Mouse (Mus musculus) midbrain, embryonic 16.5 days (tissue): Measurements from ENCODE around the gene Gm45521. TPM values are rescaled to one million over a fixed set of nuclear protein-coding genes. Genes with fewer than 3 reads are reported as not detected.

ENCODE experiments used
- ATAC-seq: fragments of 200-750 bp; cut with Nextera tagmentation; 2 replicates; pipeline ENCODE4 v1.8.0; 2017; ENCODE audit warnings: moderate TSS enrichment
- H3K27ac ChIP-seq: fragments of 300-500 bp; sonication (generic); 2 replicates; pipeline ENCODE4 v1.5.1; 2014; ENCODE audit warnings: mild to moderate bottlenecking, low read length, mixed read lengths
- H3K27me3 ChIP-seq: fragments of 300-500 bp; sonication (generic); 2 replicates; pipeline ENCODE4 v1.6.1; 2014; ENCODE audit warnings: low read depth, low read length, mixed read lengths; ENCODE audit not compliant: control insufficient read depth, insufficient read depth
- H3K36me3 ChIP-seq: fragments of 300-500 bp; sonication (generic); 2 replicates; pipeline ENCODE4 v1.6.1; 2014; ENCODE audit warnings: mild to moderate bottlenecking, low read length, moderate library complexity, mixed read lengths; ENCODE audit not compliant: control insufficient read depth, insufficient read depth
- H3K4me1 ChIP-seq: fragments of 300-500 bp; sonication (generic); 2 replicates; pipeline ENCODE4 v1.6.1; 2014; ENCODE audit warnings: mild to moderate bottlenecking, low read length, mixed read lengths; ENCODE audit not compliant: control insufficient read depth, insufficient read depth
- H3K4me2 ChIP-seq: fragments of 300-500 bp; sonication (generic); 2 replicates; pipeline ENCODE4 v1.6.1; 2014; ENCODE audit warnings: mild to moderate bottlenecking, low read length, mixed read lengths
- H3K4me3 ChIP-seq: fragments of 300-500 bp; sonication (generic); 2 replicates; pipeline ENCODE4 v1.5.1; 2014; ENCODE audit warnings: low read depth, mild to moderate bottlenecking, low read length, moderate library complexity, mixed read lengths
- H3K9ac ChIP-seq: fragments of 300-500 bp; sonication (generic); 2 replicates; pipeline ENCODE4 v1.6.1; 2014; ENCODE audit warnings: low read depth, low read length, mixed read lengths
- H3K9me3 ChIP-seq: fragments of 300-500 bp; sonication (generic); replicated peaks from 2 replicates; pipeline ENCODE4 v1.6.1; 2014; ENCODE audit warnings: mild to moderate bottlenecking, low read length, mixed read lengths; ENCODE audit not compliant: control insufficient read depth, poor library complexity, severe bottlenecking
- WGBS: fragments of 180-500 bp; shearing (Covaris S2); extraction: QIAGEN DNeasy Blood & Tissue Kit; methylation state at CpG from one replicate; pipeline ENCODE4 v1.1.7; 2014; 5-methylcytosine and 5-hydroxymethylcytosine counted together
- polyA plus RNA-seq: library from polyadenylated mRNA; unstranded; fragments of >200 nt; fragmentation: Nextera tagmentation; extraction: Ambion mirVana; gene quantifications from 2 replicates; pipeline ENCODE4 v1.2.1, GENCODE M21; 2015

Gene Gm45521
- polyA plus RNA-seq, 1 experiment from 2014 or later: 0.48 TPM

DNA sequence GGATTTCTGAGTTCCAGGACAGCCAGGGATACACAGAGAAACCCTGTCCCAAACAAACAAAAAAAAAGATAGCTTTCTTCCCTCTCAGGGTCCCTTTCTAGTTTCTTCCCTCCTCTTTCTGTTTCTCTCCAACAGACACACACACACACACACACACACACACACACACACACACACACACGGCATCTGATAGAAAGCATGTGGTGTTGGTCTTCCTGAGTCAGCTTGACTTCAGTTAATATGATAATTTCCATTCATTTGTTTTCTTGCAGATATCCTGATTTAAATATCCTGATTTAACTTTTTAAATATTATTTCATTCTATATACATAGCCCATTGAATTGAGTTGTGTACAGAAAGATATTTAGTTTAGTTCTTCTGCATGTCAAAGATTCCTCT lies 28.7 kb upstream of the Gm45521 start:
- peaks cover 47% of the 10 kb centered on the region for H3K36me3 ChIP-seq
- no peaks in the 10 kb centered on the region for H3K4me1 ChIP-seq
- ATAC-seq: no peak
- no peak overlapping the region for H3K9ac ChIP-seq
- H3K27ac ChIP-seq: no peak overlapping the region
- H3K4me2 ChIP-seq: no peak overlapping the region
- H3K27me3 ChIP-seq: no peaks in the 10 kb centered on the region
- no peak overlapping the region for H3K4me3 ChIP-seq
- WGBS: 87% methylated on average over 1 of the region's 1 CpGs
- no peaks in the 10 kb centered on the region for H3K9me3 ChIP-seq

DNA sequence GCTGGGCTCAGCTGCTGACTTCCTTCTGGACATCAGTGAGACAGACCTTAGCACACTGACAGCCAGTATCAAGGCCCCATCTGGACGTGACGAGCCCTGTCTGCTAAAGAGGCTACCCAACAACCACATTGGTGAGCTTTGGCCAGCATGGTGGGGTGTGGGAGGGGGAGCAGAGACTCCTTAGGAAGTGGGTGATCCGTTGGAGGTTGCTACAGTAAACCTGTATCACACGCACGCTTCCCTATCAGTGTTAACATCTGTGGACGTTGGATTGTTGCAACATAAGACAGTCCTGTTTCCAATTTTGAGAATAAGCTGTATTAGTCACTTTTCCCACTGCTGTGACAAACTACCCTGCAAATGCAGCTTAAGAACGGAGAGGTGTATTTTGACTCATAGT lies 28.1 kb upstream of the Gm45521 start:
- Histone ChIP-seq H3K27ac (no peak overlapping the region), H3K9me3 (no peaks in the 10 kb centered on the region), H3K27me3 (no peaks in the 10 kb centered on the region), H3K4me1 (no peaks in the 10 kb centered on the region), H3K4me2 (no peak overlapping the region), H3K4me3 (no peak overlapping the region), H3K36me3 (peaks cover 50% of the 10 kb centered on the region), H3K9ac (no peak overlapping the region)
- no peak for ATAC-seq
- 89% methylated on average over 7 of the region's 7 CpGs for WGBS

DNA sequence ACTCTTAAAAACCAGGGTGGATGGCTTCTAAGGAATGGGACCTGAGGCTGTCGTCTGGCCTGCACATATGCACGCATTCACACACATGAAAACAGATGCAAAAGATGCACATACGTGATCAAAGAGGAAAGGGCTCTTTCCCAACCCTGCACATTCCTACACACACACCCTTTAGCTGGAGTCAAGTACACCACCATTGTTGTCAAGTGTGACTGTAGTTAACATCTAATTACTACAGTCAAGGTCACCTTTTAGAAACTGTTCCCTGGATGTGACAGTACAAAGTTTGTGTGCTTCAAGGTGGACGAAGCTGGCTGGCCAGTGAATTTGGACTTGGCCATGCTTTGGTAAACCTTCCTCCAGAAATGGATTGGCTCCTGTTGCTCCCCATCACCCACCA lies 24.9 kb upstream of the Gm45521 start:
- no peak overlapping the region for H3K4me3 ChIP-seq
- H3K4me1 ChIP-seq: no peaks in the 10 kb centered on the region
- H3K27ac ChIP-seq: no peak overlapping the region
- no peaks in the 10 kb centered on the region for H3K9me3 ChIP-seq
- H3K4me2 ChIP-seq: no peak overlapping the region
- 99% methylated on average over 4 of the region's 4 CpGs for WGBS
- no peaks in the 10 kb centered on the region for H3K27me3 ChIP-seq
- H3K9ac ChIP-seq: no peak overlapping the region
- H3K36me3 ChIP-seq: peaks cover 54% of the 10 kb centered on the region
- no peak for ATAC-seq

DNA sequence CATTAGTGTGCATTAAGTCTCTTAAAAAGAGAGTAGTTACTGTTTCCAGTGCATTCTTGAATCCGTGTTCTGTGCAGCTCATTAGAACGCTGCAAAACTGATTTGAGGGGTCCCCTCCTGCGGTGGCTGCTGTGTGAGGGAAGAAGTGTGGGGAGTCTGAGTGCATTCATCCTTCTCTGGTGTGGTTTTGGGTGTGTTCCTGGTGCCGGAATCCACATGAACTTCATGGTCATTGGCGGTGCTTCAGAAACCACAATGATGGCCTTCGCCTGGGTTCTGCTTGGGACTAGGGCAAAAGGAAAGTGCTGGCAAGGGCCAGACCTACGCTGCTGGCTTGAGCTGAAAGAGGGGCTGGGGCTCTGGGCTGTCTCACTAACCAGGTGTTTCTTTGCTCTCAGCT lies 22.9 kb upstream of the Gm45521 start:
- H3K9me3 ChIP-seq: no peaks in the 10 kb centered on the region
- no peaks in the 10 kb centered on the region for H3K27me3 ChIP-seq
- no peak overlapping the region for H3K27ac ChIP-seq
- no peak overlapping the region for H3K9ac ChIP-seq
- ATAC-seq: no peak
- H3K36me3 ChIP-seq: peaks cover 45% of the 10 kb centered on the region
- WGBS: 95% methylated on average over 7 of the region's 7 CpGs
- no peak overlapping the region for H3K4me2 ChIP-seq
- H3K4me3 ChIP-seq: no peak overlapping the region
- no peaks in the 10 kb centered on the region for H3K4me1 ChIP-seq

DNA sequence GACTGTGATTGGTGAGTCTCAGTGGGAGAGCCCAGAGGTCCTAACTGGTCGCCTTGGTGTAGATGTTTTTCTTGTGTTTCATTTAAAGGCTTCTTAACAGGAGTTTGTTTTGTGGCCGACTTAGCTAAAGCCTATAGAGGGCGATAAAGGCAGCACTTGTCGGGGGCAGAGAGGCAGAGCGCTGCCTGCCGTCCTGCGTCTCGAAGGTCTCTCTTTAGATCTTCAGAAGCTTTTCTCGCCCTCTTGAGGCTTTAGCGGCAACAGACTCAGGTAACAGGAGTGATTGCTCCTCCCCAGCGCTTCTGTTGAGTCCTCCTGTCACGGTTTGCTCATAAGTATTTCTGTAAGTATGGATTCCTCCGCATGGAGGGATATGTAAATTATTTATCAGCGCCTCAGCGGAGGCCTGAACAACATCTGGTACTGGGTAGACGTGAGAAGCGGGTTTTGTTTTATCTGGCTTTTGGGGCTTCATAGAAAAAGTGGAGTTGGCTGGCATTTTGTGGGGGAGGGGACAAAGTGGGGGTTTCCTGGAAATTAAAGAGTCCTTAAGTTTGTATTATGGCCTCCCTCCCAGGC lies 19.9 kb upstream of the Gm45521 start:
- H3K4me1 ChIP-seq: no peaks in the 10 kb centered on the region
- no peaks in the 10 kb centered on the region for H3K27me3 ChIP-seq
- no peak overlapping the region for H3K4me2 ChIP-seq
- H3K4me3 ChIP-seq: no peak overlapping the region
- ATAC-seq: peak; percentile 70
- WGBS: 15% methylated on average over 17 of the region's 17 CpGs
- no peak overlapping the region for H3K27ac ChIP-seq
- no peaks in the 10 kb centered on the region for H3K9me3 ChIP-seq
- H3K36me3 ChIP-seq: peaks cover 24% of the 10 kb centered on the region
- no peak overlapping the region for H3K9ac ChIP-seq

DNA sequence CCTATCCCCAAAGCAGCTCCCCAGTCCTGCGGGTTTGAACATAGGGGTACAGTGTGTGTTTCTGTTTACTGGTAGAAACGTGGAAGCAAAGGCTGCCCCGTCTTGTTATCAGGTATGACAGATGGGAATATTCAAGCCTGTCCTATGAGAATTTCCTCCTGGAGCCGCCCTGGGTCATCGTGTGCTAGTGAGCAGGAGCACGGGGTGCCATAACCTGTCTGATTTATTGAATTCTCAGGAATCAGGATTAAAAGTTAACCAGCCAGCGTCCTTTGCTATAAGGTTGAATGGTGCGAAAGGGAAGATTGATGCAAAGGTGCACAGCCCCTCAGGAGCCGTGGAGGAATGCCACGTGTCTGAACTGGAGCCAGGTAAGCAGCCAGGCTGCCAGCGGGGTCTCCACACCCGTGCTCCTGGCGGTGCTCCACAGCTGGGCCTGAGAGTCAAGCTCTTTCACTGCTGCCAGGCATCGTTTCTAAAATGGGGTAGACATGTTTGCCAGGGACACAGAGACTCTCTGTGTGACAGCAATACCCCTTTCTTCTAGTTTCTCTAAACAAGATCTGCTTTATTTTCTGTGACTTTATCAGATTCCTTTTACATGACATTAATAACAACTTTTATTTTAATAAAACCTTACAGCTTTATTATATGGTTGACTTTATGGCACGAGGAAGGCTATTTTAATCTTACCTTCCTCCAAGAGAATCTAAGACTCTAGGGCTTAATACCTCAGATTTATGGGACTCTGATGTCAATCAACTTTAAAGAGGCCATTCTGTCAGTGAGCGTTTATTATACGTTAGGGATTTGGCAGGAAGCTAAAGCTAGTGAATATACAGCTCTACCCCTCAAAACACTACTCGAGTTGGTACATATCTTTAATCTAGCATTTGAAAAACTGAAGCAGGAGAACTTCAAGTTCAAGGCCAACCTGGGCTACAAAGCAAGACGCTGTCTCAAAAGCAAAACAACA lies 18.0 kb upstream of the Gm45521 start:
- H3K27ac ChIP-seq: no peak overlapping the region
- no peak for ATAC-seq
- no peak overlapping the region for H3K4me3 ChIP-seq
- 88% methylated on average over 19 of the region's 19 CpGs for WGBS
- no peaks in the 10 kb centered on the region for H3K9me3 ChIP-seq
- H3K4me2 ChIP-seq: no peak overlapping the region
- peaks cover 26% of the 10 kb centered on the region for H3K36me3 ChIP-seq
- H3K27me3 ChIP-seq: no peaks in the 10 kb centered on the region
- no peaks in the 10 kb centered on the region for H3K4me1 ChIP-seq
- no peak overlapping the region for H3K9ac ChIP-seq

DNA sequence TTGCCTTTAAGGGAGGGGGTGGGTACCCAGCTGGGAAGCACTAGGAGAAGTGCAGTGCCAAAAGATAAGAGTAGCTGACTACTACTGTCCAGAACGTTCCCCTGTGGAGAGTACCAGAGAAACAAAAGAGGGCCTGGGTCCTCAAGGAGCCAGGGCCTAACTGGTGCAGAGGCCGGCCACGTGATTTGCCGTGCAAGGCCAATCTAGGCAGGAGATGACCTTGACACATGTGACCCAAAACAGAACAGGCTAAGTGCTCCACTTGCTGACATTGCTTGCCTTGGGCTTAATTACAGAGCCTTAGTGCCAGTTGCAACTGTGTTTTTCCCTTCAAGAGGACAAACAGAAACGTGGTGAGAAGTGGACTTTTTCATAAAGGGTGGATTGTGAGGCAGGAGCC lies 15.7 kb upstream of the Gm45521 start:
- 81% methylated on average over 5 of the region's 5 CpGs for WGBS
- H3K4me2 ChIP-seq: no peak overlapping the region
- H3K27me3 ChIP-seq: no peaks in the 10 kb centered on the region
- ATAC-seq: no peak
- no peaks in the 10 kb centered on the region for H3K4me1 ChIP-seq
- no peak overlapping the region for H3K4me3 ChIP-seq
- H3K36me3 ChIP-seq: peaks cover 26% of the 10 kb centered on the region
- H3K9me3 ChIP-seq: no peaks in the 10 kb centered on the region
- no peak overlapping the region for H3K9ac ChIP-seq
- H3K27ac ChIP-seq: no peak overlapping the region

DNA sequence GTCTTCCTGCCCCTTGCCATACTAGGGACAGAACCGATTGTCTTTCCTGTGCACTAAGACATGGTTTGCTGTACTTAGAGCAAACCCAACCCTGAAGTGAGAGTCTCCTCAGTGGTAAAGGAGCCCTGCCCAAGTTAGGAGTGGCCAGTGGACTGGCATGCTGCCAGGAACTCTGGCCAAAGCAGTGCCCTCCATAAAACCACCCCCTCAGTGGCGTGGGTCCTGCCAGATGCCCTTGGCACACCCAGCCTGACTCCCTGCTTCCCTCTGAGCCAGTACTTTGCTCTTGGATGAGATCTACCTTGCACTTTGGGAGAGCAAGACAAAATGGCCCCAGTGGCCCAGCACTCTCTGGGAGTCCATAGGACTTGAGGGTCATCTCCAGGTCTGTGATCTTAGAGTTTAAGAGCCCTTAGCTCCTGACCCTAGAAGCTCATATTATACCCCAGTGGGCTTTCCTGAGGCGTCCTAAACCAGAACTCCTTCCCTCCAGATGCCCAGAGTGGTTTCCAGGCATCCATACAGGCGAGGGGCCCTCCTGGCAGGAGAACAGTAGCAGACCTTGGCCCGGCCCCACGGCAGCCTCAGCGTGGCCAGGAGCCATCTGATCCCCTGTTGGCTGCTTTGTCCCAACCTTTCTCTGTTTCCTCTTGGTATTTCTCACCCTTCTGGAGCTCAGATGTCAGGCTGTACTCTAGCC lies 13.8 kb upstream of the Gm45521 start:
- no peak overlapping the region for H3K4me2 ChIP-seq
- no peak overlapping the region for H3K27ac ChIP-seq
- 76% methylated on average over 7 of the region's 7 CpGs for WGBS
- ATAC-seq: peak; percentile 64; the same call in 1 of the 2 replicates
- H3K36me3 ChIP-seq: peaks cover 27% of the 10 kb centered on the region
- no peaks in the 10 kb centered on the region for H3K4me1 ChIP-seq
- no peaks in the 10 kb centered on the region for H3K9me3 ChIP-seq
- no peak overlapping the region for H3K9ac ChIP-seq
- H3K4me3 ChIP-seq: no peak overlapping the region
- H3K27me3 ChIP-seq: no peaks in the 10 kb centered on the region

DNA sequence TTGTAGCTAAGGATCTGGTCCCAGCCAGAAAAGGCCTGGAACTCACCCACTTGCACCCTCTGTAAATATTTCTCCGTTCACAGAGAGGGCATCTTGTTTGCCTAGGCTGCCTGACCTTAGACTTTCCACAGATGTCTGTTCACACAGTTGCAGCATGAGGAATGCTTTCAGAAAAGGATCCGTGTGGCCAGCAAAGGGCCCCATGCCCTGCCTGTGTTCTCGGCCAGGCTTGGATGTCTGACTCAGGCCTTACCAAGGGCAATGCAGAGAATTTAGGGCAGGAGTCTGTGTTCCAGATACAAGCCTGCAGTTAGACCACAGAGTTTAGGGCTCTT lies 13.3 kb upstream of the Gm45521 start:
- Histone ChIP-seq H3K36me3 (peaks cover 29% of the 10 kb centered on the region), H3K27ac (0 out of 2 replicates have a peak overlapping the region, but pooled peaks have one; percentile 28), H3K4me1 (no peaks in the 10 kb centered on the region), H3K4me2 (no peak overlapping the region), H3K9ac (no peak overlapping the region), H3K27me3 (no peaks in the 10 kb centered on the region), H3K9me3 (no peaks in the 10 kb centered on the region), H3K4me3 (no peak overlapping the region)
- ATAC-seq: no peak
- WGBS: 86% methylated on average over 3 of the region's 3 CpGs
